Mouse (Mus musculus) midbrain, postnatal 0 days (tissue): ENCODE data around the gene Agk. TPM values are rescaled to one million over a fixed set of nuclear protein-coding genes. Genes with fewer than 3 reads are reported as not detected.

Experiments
- ATAC-seq: fragments of 200-750 bp; cut with Nextera tagmentation; 2 replicates; pipeline ENCODE4 v1.8.0; 2017; ENCODE audit warnings: moderate number of reproducible peaks, mild to moderate bottlenecking, moderate TSS enrichment, moderate library complexity; ENCODE audit not compliant: low FRiP score
- DNase-seq: peaks from one replicate; pipeline ENCODE4 v3.0.0-alpha.2; 2015; ENCODE audit warnings: low spot score
- H3K27ac ChIP-seq: fragments of 300-500 bp; sonication (generic); 2 replicates; pipeline ENCODE4 v1.5.1; 2014; ENCODE audit warnings: low read depth, mild to moderate bottlenecking, low read length, mixed read lengths
- H3K27me3 ChIP-seq: fragments of 300-500 bp; sonication (generic); 2 replicates; pipeline ENCODE4 v1.6.1; 2014; ENCODE audit warnings: low read length, control low read depth, mixed read lengths; ENCODE audit not compliant: insufficient read depth
- H3K36me3 ChIP-seq: fragments of 300-500 bp; sonication (generic); 2 replicates; pipeline ENCODE4 v1.6.1; 2014; ENCODE audit warnings: low read length, control low read depth, mixed read lengths; ENCODE audit not compliant: insufficient read depth
- H3K4me1 ChIP-seq: fragments of 300-500 bp; sonication (generic); 2 replicates; pipeline ENCODE4 v1.6.1; 2014; ENCODE audit warnings: mild to moderate bottlenecking, control low read depth, antibody characterized with exemption, low read length, mixed read lengths; ENCODE audit not compliant: insufficient read depth
- H3K4me2 ChIP-seq: fragments of 300-500 bp; sonication (generic); 2 replicates; pipeline ENCODE4 v1.6.1; 2014; ENCODE audit warnings: low read depth, mild to moderate bottlenecking, low read length, mixed read lengths; ENCODE audit not compliant: poor library complexity, severe bottlenecking
- H3K4me3 ChIP-seq: fragments of 300-500 bp; sonication (generic); 2 replicates; pipeline ENCODE4 v1.5.1; 2014; ENCODE audit warnings: low read depth, mild to moderate bottlenecking, low read length, moderate library complexity
- H3K9ac ChIP-seq: fragments of 300-500 bp; sonication (generic); replicated peaks from 2 replicates; pipeline ENCODE4 v1.6.1; 2014; ENCODE audit warnings: mild to moderate bottlenecking, low read length, moderate library complexity, mixed read lengths; ENCODE audit not compliant: poor library complexity, severe bottlenecking
- H3K9me3 ChIP-seq: fragments of 300-500 bp; sonication (generic); 2 replicates; pipeline ENCODE4 v1.6.1; 2016; ENCODE audit warnings: low read length, control low read depth
- CTCF ChIP-seq: IDR thresholded peaks from 2 replicates; pipeline ENCODE4 v1.5.1; 2016; ENCODE audit warnings: antibody characterized with exemption, mild to moderate bottlenecking
- WGBS: fragments of 180-500 bp; shearing (Covaris S2); extraction: QIAGEN DNeasy Blood & Tissue Kit; methylation state at CpG from one replicate; pipeline ENCODE4 v1.1.7; 2014; 5-methylcytosine and 5-hydroxymethylcytosine counted together
- polyA plus RNA-seq: library from polyadenylated mRNA; unstranded; fragments of >200 nt; fragmentation: Nextera tagmentation; extraction: Ambion mirVana; gene quantifications from 2 replicates; pipeline ENCODE4 v1.2.1, GENCODE M21; 2015
- total RNA-seq: library from RNA; depleted of rRNA; stranded (reverse); fragments of >200 nt; gene quantifications from 2 replicates; pipeline ENCODE4 v1.2.3, GENCODE M21; 2014

Gene Agk
- total and polyA plus RNA-seq, 2 experiments from 2014 or later = 57.3 to 63.7 TPM

DNA sequence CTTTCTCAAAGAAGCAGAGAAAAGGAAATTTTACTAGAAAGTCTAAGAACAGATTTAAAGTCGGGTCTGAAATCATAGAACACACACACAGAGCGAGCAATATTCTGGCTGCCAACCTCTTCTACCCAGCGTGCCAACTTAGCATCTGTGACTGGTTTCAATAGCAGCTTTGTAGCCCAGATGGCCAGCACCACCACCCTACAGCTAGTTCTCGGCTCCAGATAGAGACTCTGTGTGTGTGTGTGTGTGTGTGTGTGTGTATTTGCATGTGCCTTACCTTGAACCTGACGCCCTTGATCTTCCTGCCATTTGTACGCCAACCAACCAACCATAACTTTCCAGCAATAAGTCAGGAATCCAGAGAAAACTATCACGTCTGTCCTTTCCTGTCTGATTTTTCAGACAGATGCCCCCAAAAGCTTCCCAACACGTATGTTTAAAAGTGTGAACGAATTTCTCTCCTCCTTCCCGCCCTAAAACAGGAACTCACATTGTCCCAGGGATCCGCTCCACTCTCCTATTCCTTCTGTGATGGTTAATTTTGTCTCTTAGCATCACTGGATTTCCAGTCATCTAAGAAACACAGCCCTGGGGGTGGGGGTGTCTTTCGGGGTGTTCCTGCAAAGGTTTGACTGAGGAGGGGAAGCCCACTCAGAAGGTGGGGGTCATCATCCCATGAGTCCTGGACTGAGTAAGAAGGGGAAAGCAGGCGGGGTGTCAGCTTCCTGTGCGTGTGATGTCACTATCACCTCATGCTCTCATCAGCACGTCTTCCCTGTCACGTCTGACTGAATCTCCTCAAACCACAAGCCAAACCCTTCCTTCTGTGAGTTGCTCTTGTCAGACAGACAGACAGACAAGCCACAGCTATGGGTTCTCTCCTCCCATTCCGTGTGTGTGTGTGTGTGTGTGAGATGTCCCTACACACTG lies 107.6 kb downstream of the Agk start:
- Histone ChIP-seq H3K27ac (no peak overlapping the region), H3K4me2 (no peak overlapping the region)
- no peak for ATAC-seq

DNA sequence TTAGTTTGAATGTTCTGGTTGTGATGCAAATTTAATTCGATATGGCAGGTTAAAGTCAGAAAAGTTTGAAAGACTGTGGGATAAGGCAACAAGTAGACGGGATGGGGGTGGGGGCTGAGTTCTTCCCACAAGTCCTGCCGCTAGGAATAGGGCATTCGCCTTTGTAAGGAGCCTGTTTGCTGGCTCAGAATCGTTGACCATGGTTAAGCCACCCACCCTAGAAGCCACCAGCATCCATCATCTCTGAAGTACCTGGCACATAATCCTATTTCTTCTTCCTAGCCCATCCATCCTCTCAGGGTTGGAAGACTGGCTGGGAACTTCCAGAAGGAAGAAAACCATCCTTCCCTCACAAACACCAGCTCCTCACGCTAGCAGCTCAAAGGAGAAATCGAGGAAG lies 109.7 kb downstream of the Agk start:
- Histone ChIP-seq H3K9me3 (no peaks in the 10 kb centered on the region), H3K27ac (peak overlapping the region; percentile 83; the same call in 1 of the 2 replicates), H3K36me3 (no peaks in the 10 kb centered on the region), H3K9ac (peak overlapping the region; percentile 87), H3K4me2 (peak overlapping the region; percentile 89), H3K4me1 (0 out of 2 replicates have a peak, but pooled peaks cover 2% of the 10 kb centered on the region), H3K27me3 (no peaks in the 10 kb centered on the region), H3K4me3 (peak overlapping the region; percentile 90)
- ATAC-seq (no peak), DNase-seq (no peak)
- TF ChIP-seq CTCF = no peak
- WGBS = 5% methylated on average over 7 of the region's 7 CpGs

More for the DNA sequence above, 107.6 kb downstream of the Agk start:
- Histone ChIP-seq H3K36me3 (no peaks in the 10 kb centered on the region), H3K9me3 (no peaks in the 10 kb centered on the region), H3K4me1 (0 out of 2 replicates have a peak, but pooled peaks cover 2% of the 10 kb centered on the region), H3K9ac (no peak overlapping the region), H3K27me3 (no peaks in the 10 kb centered on the region), H3K4me3 (no peak overlapping the region)
- DNase-seq = peak; percentile 88
- 86% methylated on average over 17 of the region's 17 CpGs for WGBS
- TF ChIP-seq CTCF = no peak

DNA sequence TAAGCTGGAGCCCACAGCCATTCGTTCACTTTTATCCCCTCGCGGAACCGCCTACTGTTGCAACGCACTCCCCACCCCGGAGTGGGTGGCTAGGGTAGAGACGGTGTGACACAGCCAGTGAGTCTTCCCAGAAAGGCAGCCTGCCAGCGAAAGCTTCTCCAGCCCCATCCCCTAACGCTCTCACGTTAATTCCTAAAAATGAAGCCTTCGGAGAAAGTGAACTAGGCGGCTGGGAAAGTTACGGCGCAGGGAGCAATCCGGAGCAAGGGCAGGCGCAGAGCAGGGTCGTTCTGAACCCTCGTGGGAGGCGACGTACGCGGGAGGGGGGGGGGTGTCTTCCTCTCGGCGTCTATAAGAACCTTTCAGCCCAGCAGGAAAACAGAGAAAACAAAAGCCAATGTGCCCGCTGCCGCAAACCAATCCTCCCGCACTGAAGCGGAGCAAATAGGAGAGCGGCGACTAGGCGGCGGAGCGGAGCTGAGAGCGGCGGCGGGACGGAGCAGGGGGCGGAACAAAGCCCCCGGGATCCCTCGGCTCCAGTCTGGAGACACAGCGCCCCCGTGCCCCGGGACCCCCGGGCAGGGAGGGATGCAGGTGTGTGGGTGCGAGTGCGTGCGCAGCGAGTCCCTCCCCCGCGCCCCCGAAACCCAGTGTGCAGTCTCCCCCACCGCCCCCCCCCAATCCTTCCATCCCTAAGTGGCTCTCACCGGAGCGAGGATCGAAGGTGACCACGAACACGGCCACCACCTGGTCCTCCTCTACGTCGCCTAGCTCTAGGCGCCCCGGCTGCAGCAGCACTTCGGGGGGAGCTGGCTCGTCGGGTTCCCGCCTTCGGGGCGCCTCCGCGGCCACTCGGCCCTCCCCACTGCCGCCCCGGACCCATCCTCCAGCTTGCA lies 110.4 kb downstream of the Agk start:
- Histone ChIP-seq H3K4me3 (peak overlapping the region; percentile 90), H3K36me3 (no peaks in the 10 kb centered on the region), H3K4me1 (0 out of 2 replicates have a peak, but pooled peaks cover 2% of the 10 kb centered on the region), H3K9me3 (no peaks in the 10 kb centered on the region), H3K4me2 (peak overlapping the region; percentile 89), H3K27me3 (peaks cover under 1% of the 10 kb centered on the region; the same call in 1 of the 2 replicates), H3K9ac (peak overlapping the region; percentile 87), H3K27ac (peak overlapping the region; percentile 83)
- ATAC-seq (peak; percentile 73), DNase-seq (peak; percentile 64)
- TF ChIP-seq CTCF = peak; percentile 32; the same call in 1 of the 2 replicates
- WGBS = under 1% methylated on average over 59 of the region's 72 CpGs

DNA sequence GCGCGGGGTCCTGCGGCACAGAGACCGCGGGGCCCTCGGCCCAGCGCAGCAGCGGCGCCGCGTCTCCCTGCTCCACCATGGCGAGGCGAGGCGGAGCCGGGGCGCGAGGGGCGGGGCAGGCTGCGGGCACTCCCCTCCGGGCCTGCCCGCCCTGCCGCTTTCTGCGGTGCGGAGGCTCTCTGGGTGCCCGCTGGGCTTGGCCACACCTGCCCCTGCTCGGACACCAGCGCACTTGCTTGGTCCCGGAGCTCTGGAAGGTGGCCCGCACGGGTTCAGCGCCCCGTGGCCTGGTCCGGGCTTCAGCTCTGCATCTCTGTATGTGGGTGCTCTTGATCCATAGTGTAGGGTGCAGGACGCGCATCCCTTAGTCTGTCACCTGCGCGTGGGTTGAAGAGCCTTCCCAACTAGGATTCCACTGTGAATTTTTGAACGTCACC lies 111.1 kb downstream of the Agk start, which contains the start of gene E330009J07Rik:
TSS of gene E330009J07Rik (minus strand) at position 89 of the 437 bp plus-strand sequence.
- H3K4me1 ChIP-seq = 0 out of 2 replicates have a peak, but pooled peaks cover 2% of the 10 kb centered on the region
- DNase-seq (peak; percentile 61), ATAC-seq (peak; percentile 83)
- H3K9ac ChIP-seq = peak within 1 kb of the TSS; percentile 87
- no peaks in the 10 kb centered on the region for H3K36me3 ChIP-seq
- H3K4me3 ChIP-seq = peak within 1 kb of the TSS; percentile 90
- no peak for TF ChIP-seq CTCF
- no peaks in the 10 kb centered on the region for H3K9me3 ChIP-seq
- H3K27me3 ChIP-seq = peaks cover 4% of the 10 kb centered on the region; the same call in 1 of the 2 replicates
- WGBS = under 1% methylated on average over 35 of the region's 38 CpGs
- peak within 1 kb of the TSS; percentile 89 for H3K4me2 ChIP-seq
- peak within 1 kb of the TSS; percentile 83 for H3K27ac ChIP-seq

DNA sequence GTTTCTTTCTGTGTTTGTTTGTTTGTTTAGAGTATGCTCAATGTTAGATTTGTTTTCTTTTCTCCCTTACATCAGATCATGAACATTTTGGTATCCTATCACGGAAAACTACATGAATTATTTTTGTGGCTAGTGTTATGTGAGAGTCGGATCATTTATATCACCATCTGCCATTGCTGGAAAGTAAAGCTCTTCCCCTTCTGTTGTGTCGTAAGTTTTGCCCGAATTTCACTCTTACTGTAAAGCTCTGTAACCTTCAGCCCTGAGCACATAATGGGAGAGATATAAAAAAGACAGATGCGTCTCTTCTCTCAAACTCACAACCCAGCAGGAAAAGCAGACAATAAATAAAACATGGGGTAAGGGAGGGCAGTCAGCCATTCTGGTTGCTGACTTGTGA lies 114.0 kb downstream of the Agk start, which contains the start of gene Wee2:
TSS of gene Wee2 (plus strand) at position 153 of the 400 bp plus-strand sequence.
- no peak for ATAC-seq
- no peak for DNase-seq
- 72% methylated on average over 5 of the region's 5 CpGs for WGBS
- no peak within 1 kb of the TSS for H3K9ac ChIP-seq
- 0 out of 2 replicates have a peak, but pooled peaks cover 2% of the 10 kb centered on the region for H3K4me1 ChIP-seq
- no peak for TF ChIP-seq CTCF
- H3K4me2 ChIP-seq = 0 out of 2 replicates have a peak within 1 kb of the TSS, but pooled peaks have one; percentile 2
- peaks cover 4% of the 10 kb centered on the region; the same call in 1 of the 2 replicates for H3K27me3 ChIP-seq
- no peak within 1 kb of the TSS for H3K4me3 ChIP-seq
- H3K9me3 ChIP-seq = no peaks in the 10 kb centered on the region
- no peaks in the 10 kb centered on the region for H3K36me3 ChIP-seq
- no peak within 1 kb of the TSS for H3K27ac ChIP-seq
